Comparison of ENCODE assay signal across 8 mouse cellular contexts in the genomic region with DNA sequence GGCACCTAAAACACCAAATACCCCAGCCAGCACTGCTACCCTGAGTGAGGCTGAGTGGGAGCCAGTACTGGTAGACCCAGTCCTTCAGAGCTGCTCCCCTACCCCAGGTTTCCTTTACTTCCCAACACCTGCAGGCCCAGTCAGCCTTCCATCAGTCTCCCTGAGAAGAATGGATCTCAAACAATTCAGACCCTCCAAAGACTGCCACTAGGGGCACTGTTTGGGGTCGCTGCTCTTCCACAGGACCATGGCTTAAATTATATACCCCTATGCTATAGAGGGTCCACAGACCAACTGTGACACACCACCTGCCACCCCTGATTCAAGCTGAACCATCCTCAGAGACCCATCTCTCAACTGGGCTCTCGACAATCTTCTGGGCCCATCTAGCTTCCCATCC. TPM values are rescaled to one million over a fixed set of nuclear protein-coding genes. Genes with fewer than 3 reads are reported as not detected.
A peak's percentile ranks its signal among the peaks of the same experiment; 100 is the strongest.
DNase-seq lines count a peak whose midpoint lies in the region; ATAC-seq and TF ChIP-seq lines count a peak whose summit lies in the region.

No protein-coding gene starts in this region.

- H3K4me2 ChIP-seq in heart, embryonic 11.5 days, result no peak overlapping the region; the same call in 1 of the 2 replicates
- H3K4me2 ChIP-seq in hindbrain, embryonic 16.5 days (ENCODE audit: low read length), result peak overlapping the region; percentile 26

- peak overlapping the region; percentile 34; the same call in 1 of the 2 replicates for H3K9ac ChIP-seq in heart, embryonic 11.5 days (ENCODE audit: low read depth, low read length)
- peak overlapping the region; percentile 36; the same call in 1 of the 2 replicates for H3K9ac ChIP-seq in hindbrain, embryonic 16.5 days (ENCODE audit: low read depth, low read length)

- H3K4me1 ChIP-seq in heart, embryonic 11.5 days (ENCODE audit: control insufficient read depth, insufficient read depth, low read length), result peaks cover 43% of the 10 kb centered on the region
- peaks cover 65% of the 10 kb centered on the region for H3K4me1 ChIP-seq in G1E (ENCODE audit: insufficient read depth, low read depth, low read length)
- peaks cover 48% of the 10 kb centered on the region for H3K4me1 ChIP-seq in hindbrain, embryonic 16.5 days (ENCODE audit: control insufficient read depth, insufficient read depth, low read depth, low read length)

- 36% methylated on average over 2 of the region's 2 CpGs for WGBS in heart, embryonic 11.5 days (ENCODE audit: insufficient replicate concordance)
- WGBS in hindbrain, embryonic 16.5 days, result 45% methylated on average over 2 of the region's 2 CpGs

- H3K36me3 ChIP-seq in heart, embryonic 11.5 days (ENCODE audit: control insufficient read depth, insufficient read depth, low read length), result 0 out of 2 replicates have a peak, but pooled peaks cover 7% of the 10 kb centered on the region
- H3K36me3 ChIP-seq in G1E (replicated peaks), result peaks cover 72% of the 10 kb centered on the region
- no peaks in the 10 kb centered on the region for H3K36me3 ChIP-seq in hindbrain, embryonic 16.5 days (ENCODE audit: control insufficient read depth, insufficient read depth, low read length)

- H3K9me3 ChIP-seq in heart, embryonic 11.5 days (replicated peaks; ENCODE audit: control insufficient read depth, low read length), result no peaks in the 10 kb centered on the region
- H3K9me3 ChIP-seq in G1E (replicated peaks), result no peaks in the 10 kb centered on the region
- no peaks in the 10 kb centered on the region for H3K9me3 ChIP-seq in hindbrain, embryonic 16.5 days (ENCODE audit: control insufficient read depth, low read length)

- no peak for ATAC-seq in heart, embryonic 11.5 days (replicated peaks; ENCODE audit: insufficient number of reproducible peaks, low FRiP score, low TSS enrichment)
- no peak for ATAC-seq in G1E (ENCODE audit: extremely low read depth, insufficient number of reproducible peaks, low FRiP score, poor library complexity, severe bottlenecking)
- no peak for ATAC-seq in hindbrain, embryonic 16.5 days

- no peak overlapping the region for H3K4me3 ChIP-seq in heart, embryonic 11.5 days (ENCODE audit: low read depth, low read length)
- no peak overlapping the region for H3K4me3 ChIP-seq in G1E (ENCODE audit: low read depth, low read length)
- H3K4me3 ChIP-seq in hindbrain, embryonic 16.5 days (ENCODE audit: low read length), result no peak overlapping the region

- no peak overlapping the region for H3K27ac ChIP-seq in heart, embryonic 11.5 days (ENCODE audit: low read depth, low read length)
- no peak overlapping the region for H3K27ac ChIP-seq in hindbrain, embryonic 16.5 days (ENCODE audit: low read depth, low read length)

- H3K27me3 ChIP-seq in heart, embryonic 11.5 days (ENCODE audit: control insufficient read depth, insufficient read depth, low read length), result no peaks in the 10 kb centered on the region
- H3K27me3 ChIP-seq in G1E (ENCODE audit: insufficient read depth, low read length), result no peaks in the 10 kb centered on the region
- no peaks in the 10 kb centered on the region for H3K27me3 ChIP-seq in hindbrain, embryonic 16.5 days (replicated peaks; ENCODE audit: control insufficient read depth, insufficient read depth, low read length)

- DNase-seq in heart, adult 11 months, result no peak
- DNase-seq in G1E (ENCODE audit: low spot score), result peak; percentile 37
- DNase-seq in naive thymus-derived CD4-positive, alpha-beta T cell, adult 2 months (ENCODE audit: low read depth), result peak; percentile 62
- no peak for DNase-seq in gastrocnemius, adult 8-10 months (ENCODE audit: low spot score in 2 of 2)
- DNase-seq in urinary bladder, postnatal 36 days (ENCODE audit: low spot score in 2 of 2), result no peak
- DNase-seq in frontal cortex, postnatal 10 days (ENCODE audit: low spot score in 2 of 2), result no peak

- TF ChIP-seq CTCF in G1E (IDR thresholded peaks at IDR 0.05; ENCODE audit: low read depth, low read length), result peak; percentile 32

RNA-seq across cellular contexts. Expression of gene Ppp1r37, which starts 3.9 kb away (rescaled TPM):
- polyA plus RNA-seq in heart, embryonic 11.5 days (2014; fragmentation: Nextera tagmentation; extraction: Ambion mirVana), result 2.3 and 5.2 TPM in 2 replicates
- total RNA-seq in G1E (2014; fragmentation: Nextera tagmentation) (22.4 and 23.0 TPM in 2 replicates), G1E (2017) (10.9 and 13.1 TPM in 2 replicates)
- polyA plus RNA-seq in G1E (2012), result 68.4 and 71.2 TPM in 2 replicates
- 37.7 and 38.3 TPM in 2 replicates for polyA plus RNA-seq in hindbrain, embryonic 16.5 days (2015; fragmentation: Nextera tagmentation; extraction: Ambion mirVana)
- total RNA-seq in gastrocnemius, adult 8-10 months (2022), result 10 to 100 TPM; 45.9 to 52.8 (median 48.8) TPM

RNA-seq across cellular contexts. Expression of gene Zfp296, which starts 18.1 kb away (rescaled TPM):
- 0.30 TPM in 1 of 2 replicates, not detected in the other for polyA plus RNA-seq in heart, embryonic 11.5 days (2014; fragmentation: Nextera tagmentation; extraction: Ambion mirVana)
- 0.53 and 0.97 TPM in 2 replicates for total RNA-seq in G1E (2014; fragmentation: Nextera tagmentation)
- total RNA-seq in G1E (2017), result 0.81 and 0.82 TPM in 2 replicates
- polyA plus RNA-seq in G1E (2012), result 3.4 TPM in 2 replicates
- 0.20 and 0.46 TPM in 2 replicates for polyA plus RNA-seq in hindbrain, embryonic 16.5 days (2015; fragmentation: Nextera tagmentation; extraction: Ambion mirVana)
- total RNA-seq in gastrocnemius, adult 8-10 months (2022), result 1 to 10 TPM in 1 of 4 experiments, under 1 TPM in 3; 0.56 to 1.1 (median 0.77) TPM

RNA-seq across cellular contexts. Expression of gene Gemin7, which starts 18.4 kb away (rescaled TPM):
- polyA plus RNA-seq in heart, embryonic 11.5 days (2014; fragmentation: Nextera tagmentation; extraction: Ambion mirVana), result 141 and 157 TPM in 2 replicates
- total RNA-seq in G1E (2014; fragmentation: Nextera tagmentation), result 50.8 and 51.2 TPM in 2 replicates
- total RNA-seq in G1E (2017), result 25.8 and 31.3 TPM in 2 replicates
- 52.7 and 55.4 TPM in 2 replicates for polyA plus RNA-seq in G1E (2012)
- polyA plus RNA-seq in hindbrain, embryonic 16.5 days (2015; fragmentation: Nextera tagmentation; extraction: Ambion mirVana), result 147 and 162 TPM in 2 replicates
- total RNA-seq in gastrocnemius, adult 8-10 months (2022), result 100 to 1,000 TPM in 2 of 4 experiments, 10 to 100 TPM in 2; 78.5 to 108 (median 99.3) TPM

RNA-seq across cellular contexts. Expression of gene Nkpd1, which starts 41.3 kb away (rescaled TPM):
- polyA plus RNA-seq in heart, embryonic 11.5 days (2014; fragmentation: Nextera tagmentation; extraction: Ambion mirVana), result 0.15 TPM in 1 of 2 replicates, not detected in the other
- total RNA-seq in G1E (2014; fragmentation: Nextera tagmentation), result 0.53 and 0.92 TPM in 2 replicates
- 0.22 and 0.41 TPM in 2 replicates for total RNA-seq in G1E (2017)
- polyA plus RNA-seq in G1E (2012), result 0.55 TPM in 2 replicates
- polyA plus RNA-seq in hindbrain, embryonic 16.5 days (2015; fragmentation: Nextera tagmentation; extraction: Ambion mirVana), result 0.99 and 2.3 TPM in 2 replicates
- total RNA-seq in gastrocnemius, adult 8-10 months (2022), result not detected

RNA-seq across cellular contexts. Expression of gene Clasrp, which starts 45.3 kb away (rescaled TPM):
- polyA plus RNA-seq in heart, embryonic 11.5 days (2014; fragmentation: Nextera tagmentation; extraction: Ambion mirVana), result 33.2 and 34.3 TPM in 2 replicates
- total RNA-seq in G1E (2014; fragmentation: Nextera tagmentation), result 25.8 and 41.4 TPM in 2 replicates
- total RNA-seq in G1E (2017), result 34.2 and 35.1 TPM in 2 replicates
- 153 and 172 TPM in 2 replicates for polyA plus RNA-seq in G1E (2012)
- polyA plus RNA-seq in hindbrain, embryonic 16.5 days (2015; fragmentation: Nextera tagmentation; extraction: Ambion mirVana), result 54.1 and 54.4 TPM in 2 replicates
- total RNA-seq in gastrocnemius, adult 8-10 months (2022), result 10 to 100 TPM in 1 of 4 experiments, 1 to 10 TPM in 3; 6.3 to 10.0 (median 9.2) TPM

Comparison
In these comparisons a context has a peak if more than half of its experiments do, and no peak if none do; other contexts are left out.
1. DNase-seq: peak in G1E (single experiment) and naive thymus-derived CD4-positive, alpha-beta T cell, adult 2 months (single experiment); none in heart, adult 11 months (single experiment), gastrocnemius, adult 8-10 months (0 of 2), urinary bladder, postnatal 36 days (0 of 2) and frontal cortex, postnatal 10 days (0 of 2).